Mouse (Mus musculus): Measurements from ENCODE around the gene Spon1. TPM values are rescaled to one million over a fixed set of nuclear protein-coding genes. Genes with fewer than 3 reads are reported as not detected.
A peak's percentile ranks its signal among the peaks of the same experiment; 100 is the strongest.

Spon1 gene
- polyA plus RNA-seq, 1 experiment = 1.8 TPM

DNA sequence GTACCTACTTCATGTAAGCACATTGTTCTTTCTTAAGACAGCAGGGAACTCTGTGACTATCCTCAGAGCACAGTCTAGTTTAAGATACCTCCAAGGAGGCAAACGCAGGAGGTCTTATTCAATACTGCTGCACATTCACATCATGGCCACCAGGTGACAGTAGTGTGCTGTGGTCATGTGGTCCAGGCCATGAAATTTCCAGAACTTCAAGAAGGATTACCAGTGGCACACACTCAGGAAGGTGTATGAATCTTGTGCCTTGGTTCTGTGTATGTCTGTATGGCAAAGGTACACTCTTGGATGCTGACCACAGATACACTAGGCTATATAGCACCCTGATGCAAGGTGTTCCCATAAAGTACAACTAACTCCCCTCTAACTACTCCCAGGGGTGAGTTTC is 6.6 kb upstream of the Spon1 start:
- H3K4me3 ChIP-seq (ENCODE audit: low read depth, low read length) = no peak overlapping the region
- TF ChIP-seq EP300 (IDR thresholded peaks at IDR 0.05; ENCODE audit: insufficient read depth, low read depth, low read length) (no peak), CTCF (IDR thresholded peaks at IDR 0.05; ENCODE audit: low read depth, low read length) (peak; percentile 60), POLR2A (IDR thresholded peaks at IDR 0.05; ENCODE audit: insufficient read depth, low read length) (no peak)
- no peaks in the 10 kb centered on the region for H3K36me3 ChIP-seq (ENCODE audit: control insufficient read depth, insufficient read depth, low read length, poor library complexity, severe bottlenecking)

DNA sequence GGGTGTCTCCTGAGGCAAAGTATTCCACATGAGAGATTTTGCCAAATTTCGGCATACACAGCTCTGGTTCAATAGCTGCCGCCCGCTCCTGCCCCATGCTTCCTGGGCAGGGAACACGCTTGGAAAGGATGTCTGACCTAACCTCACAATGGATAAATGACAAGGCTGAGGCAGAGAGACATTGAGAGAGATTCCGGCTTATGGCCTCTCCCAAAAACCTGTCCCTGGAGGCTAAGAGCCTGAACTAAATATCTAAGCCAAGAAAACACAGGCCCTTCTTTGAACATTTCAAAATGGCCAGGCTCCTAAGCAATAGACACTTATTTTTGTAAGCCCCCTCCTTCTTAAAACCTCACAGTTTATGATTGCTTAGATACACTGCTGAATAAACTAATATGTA is 665 bp upstream of the Spon1 start:
- Histone ChIP-seq H3K4me1 (ENCODE audit: control insufficient read depth, insufficient read depth, low read length) (no peaks in the 10 kb centered on the region), H3K9me3 (replicated peaks; ENCODE audit: control insufficient read depth, insufficient read depth, low read length, poor library complexity, severe bottlenecking) (no peaks in the 10 kb centered on the region; the same call in 1 of the 2 replicates), H3K27me3 (ENCODE audit: control insufficient read depth, insufficient read depth, low read length, poor library complexity, severe bottlenecking) (peaks cover 7% of the 10 kb centered on the region; the same call in 1 of the 2 replicates), H3K4me3 (ENCODE audit: low read depth, low read length) (no peak overlapping the region), H3K9ac (ENCODE audit: low read depth, poor library complexity, severe bottlenecking) (no peak overlapping the region), H3K36me3 (ENCODE audit: control insufficient read depth, insufficient read depth, low read length, poor library complexity, severe bottlenecking) (no peaks in the 10 kb centered on the region), H3K27ac (ENCODE audit: insufficient read depth, low read length) (no peak overlapping the region)
- TF ChIP-seq CTCF (IDR thresholded peaks at IDR 0.05; ENCODE audit: low read depth, low read length) (no peak), POLR2A (IDR thresholded peaks at IDR 0.05; ENCODE audit: insufficient read depth, low read length) (no peak), EP300 (IDR thresholded peaks at IDR 0.05; ENCODE audit: insufficient read depth, low read depth, low read length) (no peak)

More for the DNA sequence above, 6.6 kb upstream of the Spon1 start:
- Histone ChIP-seq H3K27me3 (ENCODE audit: control insufficient read depth, insufficient read depth, low read length, poor library complexity, severe bottlenecking) (no peaks in the 10 kb centered on the region), H3K27ac (ENCODE audit: insufficient read depth, low read length) (no peak overlapping the region), H3K9me3 (replicated peaks; ENCODE audit: control insufficient read depth, insufficient read depth, low read length, poor library complexity, severe bottlenecking) (no peaks in the 10 kb centered on the region; the same call in 1 of the 2 replicates), H3K9ac (ENCODE audit: low read depth, poor library complexity, severe bottlenecking) (no peak overlapping the region), H3K4me1 (ENCODE audit: control insufficient read depth, insufficient read depth, low read length) (no peaks in the 10 kb centered on the region)

DNA sequence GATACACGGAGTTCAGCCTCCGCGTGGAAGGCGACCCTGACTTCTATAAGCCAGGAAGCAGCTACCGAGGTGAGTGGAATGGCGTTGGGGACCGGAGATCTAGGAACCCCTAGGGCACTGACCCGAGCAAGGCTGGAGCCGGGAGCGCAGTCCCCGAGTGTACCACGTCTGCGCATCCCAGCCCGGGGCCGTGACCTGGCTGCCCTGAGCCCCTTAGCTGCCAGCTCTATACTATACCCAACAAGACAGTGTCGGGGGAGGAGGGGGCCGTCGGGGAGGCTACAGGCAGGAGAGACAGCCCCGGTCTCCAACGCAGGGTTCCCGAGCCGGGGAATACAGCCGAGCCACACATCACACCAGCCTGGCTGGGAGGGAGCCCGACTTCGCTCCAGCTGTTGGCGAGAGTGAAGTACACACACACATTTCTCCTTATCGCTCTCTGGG is 722 bp downstream of the Spon1 start:
- H3K4me3 ChIP-seq (ENCODE audit: low read depth, low read length) = peak overlapping the region; percentile 67
- no peaks in the 10 kb centered on the region for H3K36me3 ChIP-seq (ENCODE audit: control insufficient read depth, insufficient read depth, low read length, poor library complexity, severe bottlenecking)
- H3K27me3 ChIP-seq (ENCODE audit: control insufficient read depth, insufficient read depth, low read length, poor library complexity, severe bottlenecking) = peaks cover 7% of the 10 kb centered on the region; the same call in 1 of the 2 replicates
- TF ChIP-seq EP300 (IDR thresholded peaks at IDR 0.05; ENCODE audit: insufficient read depth, low read depth, low read length) (no peak), POLR2A (IDR thresholded peaks at IDR 0.05; ENCODE audit: insufficient read depth, low read length) (no peak), CTCF (IDR thresholded peaks at IDR 0.05; ENCODE audit: low read depth, low read length) (no peak)
- no peak overlapping the region for H3K27ac ChIP-seq (ENCODE audit: insufficient read depth, low read length)
- peak overlapping the region; percentile 7 for H3K9ac ChIP-seq (ENCODE audit: low read depth, poor library complexity, severe bottlenecking)
- no peaks in the 10 kb centered on the region; the same call in 1 of the 2 replicates for H3K9me3 ChIP-seq (replicated peaks; ENCODE audit: control insufficient read depth, insufficient read depth, low read length, poor library complexity, severe bottlenecking)
- no peaks in the 10 kb centered on the region for H3K4me1 ChIP-seq (ENCODE audit: control insufficient read depth, insufficient read depth, low read length)

DNA sequence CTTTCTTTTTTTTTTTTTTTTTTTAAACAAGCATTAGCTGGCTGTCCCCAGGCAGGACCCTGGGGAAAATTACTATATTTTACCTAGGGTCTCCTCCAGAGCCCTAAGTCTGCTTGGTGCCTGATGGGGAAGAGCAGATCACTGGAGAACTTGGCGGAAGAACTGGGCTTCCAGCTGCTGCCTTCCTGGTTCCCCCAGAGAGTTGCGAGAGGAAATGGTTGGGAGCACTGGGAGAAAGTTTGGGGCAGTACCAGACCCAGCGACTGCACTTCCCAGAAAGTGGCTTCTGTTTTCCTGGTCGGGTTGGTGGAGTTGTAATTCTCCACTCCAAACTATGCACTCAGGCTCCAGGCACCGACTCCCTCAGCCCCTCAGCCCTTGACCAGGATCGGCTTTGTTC is 1.7 kb downstream of the Spon1 start:
- no peak for TF ChIP-seq EP300 (IDR thresholded peaks at IDR 0.05; ENCODE audit: insufficient read depth, low read depth, low read length)
- TF ChIP-seq POLR2A (IDR thresholded peaks at IDR 0.05; ENCODE audit: insufficient read depth, low read length) = no peak
- no peak for TF ChIP-seq CTCF (IDR thresholded peaks at IDR 0.05; ENCODE audit: low read depth, low read length)

DNA sequence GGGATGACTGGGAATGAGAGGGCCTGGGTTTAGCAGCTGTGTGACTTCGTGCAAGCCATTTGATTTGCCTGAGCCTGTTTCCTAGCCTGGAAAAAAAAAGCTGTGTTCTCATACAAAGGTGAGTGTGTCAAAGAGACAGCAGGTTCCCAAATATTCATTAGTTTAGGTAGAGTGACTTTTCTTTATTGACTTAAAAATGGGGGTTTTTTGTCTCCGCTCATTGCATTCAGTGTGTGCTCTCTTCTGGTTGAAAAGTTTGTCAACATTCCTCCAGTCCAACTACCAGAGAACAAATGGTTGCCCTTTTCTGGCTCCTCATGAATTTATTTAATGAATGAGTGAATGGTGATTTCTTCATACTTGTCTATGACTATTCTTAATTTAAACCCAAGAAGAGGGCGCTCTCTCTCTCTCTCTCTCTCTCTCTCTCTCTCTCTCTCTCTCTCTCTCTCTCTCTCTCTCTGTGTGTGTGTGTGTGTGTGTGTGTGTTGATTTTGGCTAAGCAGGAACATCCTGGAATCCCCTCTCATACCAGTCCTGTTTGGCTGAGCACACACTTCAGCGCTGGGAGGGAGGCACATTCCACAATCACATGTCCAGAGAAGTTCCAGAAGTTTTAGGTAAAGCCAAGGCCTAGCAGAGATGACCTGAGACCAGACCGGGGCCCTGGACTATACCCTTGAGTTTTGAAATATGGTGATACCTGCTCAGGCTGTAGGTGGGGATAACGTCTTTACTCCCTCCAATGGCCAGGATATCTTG is 2.6 kb downstream of the Spon1 start:
- Histone ChIP-seq H3K27ac (ENCODE audit: insufficient read depth, low read length) (no peak overlapping the region), H3K36me3 (ENCODE audit: control insufficient read depth, insufficient read depth, low read length, poor library complexity, severe bottlenecking) (no peaks in the 10 kb centered on the region), H3K9me3 (replicated peaks; ENCODE audit: control insufficient read depth, insufficient read depth, low read length, poor library complexity, severe bottlenecking) (peaks cover 3% of the 10 kb centered on the region), H3K9ac (ENCODE audit: low read depth, poor library complexity, severe bottlenecking) (no peak overlapping the region), H3K27me3 (ENCODE audit: control insufficient read depth, insufficient read depth, low read length, poor library complexity, severe bottlenecking) (peaks cover 7% of the 10 kb centered on the region; the same call in 1 of the 2 replicates), H3K4me3 (ENCODE audit: low read depth, low read length) (no peak overlapping the region), H3K4me1 (ENCODE audit: control insufficient read depth, insufficient read depth, low read length) (no peaks in the 10 kb centered on the region)
- TF ChIP-seq CTCF (IDR thresholded peaks at IDR 0.05; ENCODE audit: low read depth, low read length) (no peak), POLR2A (IDR thresholded peaks at IDR 0.05; ENCODE audit: insufficient read depth, low read length) (no peak), EP300 (IDR thresholded peaks at IDR 0.05; ENCODE audit: insufficient read depth, low read depth, low read length) (no peak)

More for the DNA sequence above, 1.7 kb downstream of the Spon1 start:
- Histone ChIP-seq H3K9ac (ENCODE audit: low read depth, poor library complexity, severe bottlenecking) (no peak overlapping the region), H3K4me1 (ENCODE audit: control insufficient read depth, insufficient read depth, low read length) (no peaks in the 10 kb centered on the region), H3K27me3 (ENCODE audit: control insufficient read depth, insufficient read depth, low read length, poor library complexity, severe bottlenecking) (peaks cover 7% of the 10 kb centered on the region; the same call in 1 of the 2 replicates), H3K9me3 (replicated peaks; ENCODE audit: control insufficient read depth, insufficient read depth, low read length, poor library complexity, severe bottlenecking) (peaks cover 3% of the 10 kb centered on the region), H3K4me3 (ENCODE audit: low read depth, low read length) (no peak overlapping the region), H3K27ac (ENCODE audit: insufficient read depth, low read length) (no peak overlapping the region), H3K36me3 (ENCODE audit: control insufficient read depth, insufficient read depth, low read length, poor library complexity, severe bottlenecking) (no peaks in the 10 kb centered on the region)

DNA sequence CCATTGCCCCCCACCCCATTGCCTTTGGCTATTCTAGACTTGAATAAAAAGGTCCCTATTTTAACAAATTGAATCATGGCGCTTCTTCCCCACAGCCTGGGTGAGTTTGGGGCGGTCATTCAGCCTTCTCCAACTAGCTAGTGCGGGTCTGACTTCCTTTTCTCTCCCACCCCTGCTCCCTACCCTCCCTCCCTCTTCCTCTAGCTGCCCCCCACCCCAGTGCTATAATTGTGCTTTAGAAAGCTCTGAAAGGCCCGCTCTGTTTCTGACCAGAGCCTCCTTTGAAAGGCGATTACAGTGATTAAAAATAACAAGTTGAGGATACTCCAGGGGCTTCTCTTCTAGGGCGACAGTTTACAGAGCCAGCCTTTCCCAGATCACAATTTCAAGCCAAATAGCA is 3.5 kb downstream of the Spon1 start:
- Histone ChIP-seq H3K27me3 (ENCODE audit: control insufficient read depth, insufficient read depth, low read length, poor library complexity, severe bottlenecking) (peaks cover 7% of the 10 kb centered on the region; the same call in 1 of the 2 replicates), H3K27ac (ENCODE audit: insufficient read depth, low read length) (no peak overlapping the region), H3K4me1 (ENCODE audit: control insufficient read depth, insufficient read depth, low read length) (no peaks in the 10 kb centered on the region), H3K9me3 (replicated peaks; ENCODE audit: control insufficient read depth, insufficient read depth, low read length, poor library complexity, severe bottlenecking) (peaks cover 3% of the 10 kb centered on the region), H3K4me3 (ENCODE audit: low read depth, low read length) (no peak overlapping the region), H3K36me3 (ENCODE audit: control insufficient read depth, insufficient read depth, low read length, poor library complexity, severe bottlenecking) (no peaks in the 10 kb centered on the region), H3K9ac (ENCODE audit: low read depth, poor library complexity, severe bottlenecking) (no peak overlapping the region)
- TF ChIP-seq EP300 (IDR thresholded peaks at IDR 0.05; ENCODE audit: insufficient read depth, low read depth, low read length) (no peak), POLR2A (IDR thresholded peaks at IDR 0.05; ENCODE audit: insufficient read depth, low read length) (no peak), CTCF (IDR thresholded peaks at IDR 0.05; ENCODE audit: low read depth, low read length) (no peak)

Measured in ES-Bruce4 (cell line).